Mouse (Mus musculus) C2C12 (cell line): ENCODE results near the gene Insr. TPM values are rescaled to one million over a fixed set of nuclear protein-coding genes. Genes with fewer than 3 reads are reported as not detected.
"Not testable (repeated sequence)": the region's sequence is repeated elsewhere in the genome, so short reads cannot be mapped to it uniquely, and the experiment has no call there.

Experiments used
- H3K27me3 ChIP-seq: one replicate; pipeline ENCODE4 v1.6.1; 2011; ENCODE audit not compliant: control insufficient read depth, insufficient read depth, insufficient read length
- H3K36me3 ChIP-seq: one replicate; pipeline ENCODE4 v1.6.1; 2011; ENCODE audit not compliant: control insufficient read depth, insufficient read depth
- H3K4me3 ChIP-seq: one replicate; pipeline ENCODE4 v1.5.1; 2011; ENCODE audit warnings: mild to moderate bottlenecking, control low read depth; ENCODE audit not compliant: poor library complexity, insufficient read depth, severe bottlenecking
- H3K79me2 ChIP-seq: one replicate; pipeline ENCODE4 v1.6.1; 2011; ENCODE audit not compliant: control insufficient read depth, insufficient read depth
- H3K79me3 ChIP-seq: one replicate; pipeline ENCODE4 v1.6.1; 2011; ENCODE audit warnings: low read depth, control low read depth
- H3ac ChIP-seq: one replicate; pipeline ENCODE3; 2011; ENCODE audit warnings: low read depth; ENCODE audit not compliant: control insufficient read depth, insufficient read length
- CEBPB ChIP-seq: IDR thresholded peaks from one replicate; pipeline ENCODE4 v1.6.1; 2011; ENCODE audit warnings: low read depth, mild to moderate bottlenecking, control low read depth, moderate library complexity
- CTCF ChIP-seq: IDR thresholded peaks from one replicate; pipeline ENCODE4 v1.5.1; 2011; ENCODE audit not compliant: control insufficient read depth, insufficient read depth, insufficient read length
- FOSL1 ChIP-seq: IDR thresholded peaks from one replicate; pipeline ENCODE4 v1.8.0; 2011; ENCODE audit warnings: mild to moderate bottlenecking, low read length; ENCODE audit not compliant: poor library complexity, insufficient read depth, severe bottlenecking
- MAX ChIP-seq: IDR thresholded peaks from one replicate; pipeline ENCODE4 v1.6.1; 2011; ENCODE audit warnings: mild to moderate bottlenecking, control low read depth
- MYOD1 ChIP-seq: IDR thresholded peaks from one replicate; pipeline ENCODE4 v1.6.1; 2011; ENCODE audit warnings: low read depth; ENCODE audit not compliant: control insufficient read depth, insufficient read length
- MYOG ChIP-seq: IDR thresholded peaks from one replicate; pipeline ENCODE4 v1.6.1; 2011; ENCODE audit not compliant: control insufficient read depth, insufficient read length; ENCODE audit errors: extremely low read depth
- USF1 ChIP-seq: IDR thresholded peaks from one replicate; pipeline ENCODE4 v1.6.1; 2011; ENCODE audit warnings: low read depth, mild to moderate bottlenecking, control low read depth, moderate library complexity
- long read RNA-seq, 2 experiments: library from polyadenylated mRNA; unstranded; transcript quantifications; one replicate each; pipeline ENCODE4 v2.0.0; 2019 to 2020
- polyA plus RNA-seq: library from polyadenylated mRNA; unstranded; fragments of >200 nt; fragmentation: generic; extraction: Trizol; gene quantifications from one replicate; pipeline ENCODE4 v1.2.1, GENCODE M21; 2012; ENCODE audit warnings: missing spikeins

Gene Insr
- 2.6 TPM for polyA plus RNA-seq
- long read RNA-seq, experiment 1, partial matches to known transcripts, result 1 of 3 reads
- long read RNA-seq, experiment 1, other reads (novel, unspliced or antisense), result 2 of 3 reads
- long read RNA-seq, experiment 2, partial matches to known transcripts, result 1 of 3 reads
- long read RNA-seq, experiment 2, other reads (novel, unspliced or antisense), result 2 of 3 reads

DNA sequence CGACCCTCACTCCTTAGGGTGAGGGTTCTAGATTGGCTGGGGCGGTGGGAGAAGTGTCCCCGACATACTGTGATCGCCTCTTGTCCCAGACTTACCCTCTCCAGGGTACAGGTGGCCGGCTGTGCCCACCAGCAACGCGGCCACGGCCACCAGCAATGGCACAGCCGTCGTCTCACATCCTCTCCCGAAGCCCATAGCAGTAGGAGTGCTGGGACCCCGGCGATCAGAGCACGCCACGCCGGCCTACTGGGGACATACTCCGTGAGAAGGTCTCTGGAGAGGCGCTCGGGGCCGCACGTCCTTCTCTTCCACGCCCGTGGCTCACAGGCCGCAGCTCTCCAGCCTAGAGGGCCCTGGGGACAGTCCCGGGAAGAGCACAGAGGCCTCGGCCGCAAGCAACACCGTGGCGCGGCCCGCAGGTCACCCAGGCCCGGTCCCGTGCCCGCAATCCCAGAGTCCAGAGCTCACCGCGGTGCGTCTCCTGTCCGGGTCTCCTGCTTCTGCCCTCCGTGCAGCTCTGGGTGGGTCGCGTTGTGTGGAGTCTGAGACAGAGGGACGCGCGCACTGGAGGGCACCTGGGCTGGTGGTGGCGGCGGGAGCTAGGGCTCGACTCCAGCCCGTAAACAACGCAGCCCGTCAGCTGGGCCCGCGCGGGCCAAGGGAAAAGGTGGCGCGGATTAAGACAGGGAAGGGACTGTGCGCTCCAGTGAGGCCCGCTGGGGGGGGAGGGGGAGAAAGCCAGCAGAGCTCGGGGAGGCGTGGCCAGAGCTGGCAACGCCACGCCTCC is at the start of gene Insr:
Insr (minus strand) TSS at position 684 of the 787 bp plus-strand sequence.
- peaks cover 6% of the 10 kb centered on the region for H3K79me3 ChIP-seq

GRCm38 (mm10) chr8:3327538-3328245 is 48.3 kb upstream of the Insr start:
- Histone ChIP-seq H3K4me3 (no peak overlapping the region), H3K79me3 (no peaks in the 10 kb centered on the region), H3ac (no peak overlapping the region), H3K79me2 (no peaks in the 10 kb centered on the region), H3K36me3 (no peaks in the 10 kb centered on the region), H3K27me3 (no peaks in the 10 kb centered on the region)
- TF ChIP-seq MAX, result no peak
- TF ChIP-seq MYOG, result no peak
- no peak for TF ChIP-seq CEBPB
- TF ChIP-seq FOSL1, result no peak
- TF ChIP-seq CTCF, result no peak

More for the DNA sequence above, at the start of gene Insr:
- no peak for TF ChIP-seq CTCF
- TF ChIP-seq MAX, result peak; percentile 37
- no peak for TF ChIP-seq MYOG
- TF ChIP-seq MYOD1, result no peak
- Histone ChIP-seq H3ac (peak within 1 kb of the TSS; percentile 88), H3K79me2 (peaks cover 18% of the 10 kb centered on the region), H3K4me3 (peak within 1 kb of the TSS; percentile 69), H3K36me3 (no peaks in the 10 kb centered on the region), H3K27me3 (no peaks in the 10 kb centered on the region)

GRCm38 (mm10) chr8:3327056-3327455 is 47.6 kb upstream of the Insr start:
- H3K79me3 ChIP-seq, result no peaks in the 10 kb centered on the region
- no peaks in the 10 kb centered on the region for H3K27me3 ChIP-seq
- no peak overlapping the region for H3K4me3 ChIP-seq
- H3K36me3 ChIP-seq, result no peaks in the 10 kb centered on the region
- no peak overlapping the region for H3ac ChIP-seq
- no peak for TF ChIP-seq MYOD1
- no peak for TF ChIP-seq CEBPB
- TF ChIP-seq MAX, result no peak
- no peaks in the 10 kb centered on the region for H3K79me2 ChIP-seq

DNA sequence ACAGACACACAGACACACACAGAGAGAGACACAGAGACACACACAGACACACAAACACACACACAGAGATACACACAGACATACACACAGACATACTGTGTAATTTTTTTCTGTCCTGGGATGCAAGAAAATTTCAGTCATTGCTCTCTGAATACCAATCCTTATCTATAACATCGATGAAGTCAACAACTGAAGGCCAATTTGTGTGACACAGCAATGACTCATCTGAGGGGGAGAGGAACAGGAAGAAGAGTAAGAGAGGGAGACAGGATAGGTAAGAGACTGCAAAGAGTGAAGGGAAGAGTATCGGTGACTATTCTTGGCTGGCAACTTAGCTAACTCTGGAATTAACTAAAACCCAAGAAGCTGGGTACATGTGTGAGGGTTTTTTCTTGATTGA is 44.8 kb upstream of the Insr start:
- Histone ChIP-seq H3ac (no peak overlapping the region), H3K36me3 (no peaks in the 10 kb centered on the region), H3K79me2 (no peaks in the 10 kb centered on the region), H3K27me3 (no peaks in the 10 kb centered on the region), H3K79me3 (no peaks in the 10 kb centered on the region), H3K4me3 (no peak overlapping the region)
- TF ChIP-seq USF1 (no peak), MAX (no peak)

DNA sequence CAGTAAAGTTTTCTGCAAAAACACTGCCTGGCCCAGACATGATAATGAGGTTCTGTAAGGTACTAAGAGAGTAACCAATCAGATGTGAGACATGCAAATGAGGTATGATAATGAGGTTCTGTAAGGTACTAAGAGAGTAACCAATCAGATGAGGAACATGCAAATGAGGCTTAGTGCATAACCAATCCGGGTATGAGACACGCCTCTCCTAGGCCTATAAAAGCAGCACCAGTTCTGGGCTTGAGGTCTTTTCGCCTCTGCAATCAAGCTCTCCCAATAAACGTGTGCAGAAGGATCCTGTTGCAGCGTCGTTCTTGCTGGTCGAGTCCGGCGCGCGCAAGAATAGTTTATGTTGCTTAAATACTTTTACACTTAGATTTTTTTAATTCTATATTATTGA is 39.9 kb upstream of the Insr start:
- H3K4me3 ChIP-seq, H3K27me3 ChIP-seq, H3ac ChIP-seq, H3K79me3 ChIP-seq, H3K79me2 ChIP-seq, H3K36me3 ChIP-seq: not testable (repeated sequence)

DNA sequence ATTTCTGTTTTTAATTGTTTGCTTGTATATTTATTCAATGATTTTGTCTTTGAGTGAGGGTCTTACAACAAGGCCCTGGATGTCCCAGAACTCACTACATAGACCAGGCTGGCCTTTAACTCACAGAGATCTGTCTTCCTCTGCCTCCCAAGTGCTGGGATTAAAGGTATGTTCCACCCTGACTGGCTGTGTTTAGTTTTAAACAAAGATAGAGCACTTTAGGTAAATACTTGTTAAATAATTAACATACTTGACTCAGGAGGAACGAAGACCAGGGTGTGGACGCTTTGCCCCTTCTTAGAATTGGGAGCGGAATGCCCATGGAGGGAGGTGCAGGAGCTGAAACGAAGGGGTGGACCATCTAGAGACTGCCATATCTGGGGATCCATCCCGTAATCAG is 37.2 kb upstream of the Insr start:
- no peaks in the 10 kb centered on the region for H3K36me3 ChIP-seq
- no peaks in the 10 kb centered on the region for H3K79me2 ChIP-seq
- TF ChIP-seq FOSL1, result no peak
- TF ChIP-seq MYOG, result no peak
- TF ChIP-seq MAX, result no peak
- TF ChIP-seq CEBPB, result no peak
- TF ChIP-seq MYOD1, result no peak
- TF ChIP-seq CTCF, result no peak
- no peak for TF ChIP-seq USF1
- H3ac ChIP-seq, result no peak overlapping the region
- no peak overlapping the region for H3K4me3 ChIP-seq
- no peaks in the 10 kb centered on the region for H3K27me3 ChIP-seq
- H3K79me3 ChIP-seq, result no peaks in the 10 kb centered on the region
